8 mouse cellular contexts compared by ENCODE assay signal in genomic region chr19:46056388-46056946, GRCm38 (mm10). TPM values are rescaled to one million over a fixed set of nuclear protein-coding genes. Genes with fewer than 3 reads are reported as not detected.
DNase-seq lines count a peak whose midpoint lies in the region; ATAC-seq lines count a peak whose summit lies in the region.

No protein-coding gene starts in this region.

- H3K36me3 ChIP-seq in hindbrain, embryonic 11.5 days (ENCODE audit: control insufficient read depth, insufficient read depth, low read length), result no peaks in the 10 kb centered on the region

- H3K4me2 ChIP-seq in hindbrain, embryonic 11.5 days (replicated peaks; ENCODE audit: low read depth, low read length), result peak overlapping the region; percentile 83

- peak overlapping the region; percentile 87 for H3K4me3 ChIP-seq in hindbrain, embryonic 11.5 days (ENCODE audit: low read depth, low read length)

- peak; percentile 96 for DNase-seq in Muller cell, postnatal 12 days (ENCODE audit: inconsistent ontology term)
- peak; percentile 95 for DNase-seq in cerebellum, adult 9-11 months
- DNase-seq in frontal cortex, adult 2 months (ENCODE audit: extremely low spot score in 1 of 2, low spot score in 1 of 2), result peak; percentile 96
- DNase-seq in hindbrain, embryonic 11.5 days (ENCODE audit: low spot score), result peak; percentile 95
- peak; percentile 90 to 93 for DNase-seq in layer of hippocampus, postnatal 10 days (ENCODE audit: low spot score in 2 of 2)
- peak; percentile 97 for DNase-seq in lung, postnatal 10 days
- DNase-seq in ovary, postnatal 36 days (ENCODE audit: low spot score), result peak; percentile 89
- DNase-seq in thymus, postnatal 25 days, result peak; percentile 91

- peak overlapping the region; percentile 75 for H3K27ac ChIP-seq in hindbrain, embryonic 11.5 days (ENCODE audit: low read depth, low read length)

- H3K4me1 ChIP-seq in hindbrain, embryonic 11.5 days (replicated peaks; ENCODE audit: control insufficient read depth, insufficient read depth, low read length), result no peaks in the 10 kb centered on the region

- no peaks in the 10 kb centered on the region for H3K27me3 ChIP-seq in hindbrain, embryonic 11.5 days (ENCODE audit: control insufficient read depth, insufficient read depth, low read length)

- H3K9ac ChIP-seq in hindbrain, embryonic 11.5 days (ENCODE audit: low read depth, low read length), result peak overlapping the region; percentile 79

- ATAC-seq in hindbrain, embryonic 11.5 days (ENCODE audit: low FRiP score), result peak; percentile 95

- under 1% methylated on average over 50 of the region's 52 CpGs for WGBS in hindbrain, embryonic 11.5 days

- no peaks in the 10 kb centered on the region for H3K9me3 ChIP-seq in hindbrain, embryonic 11.5 days (ENCODE audit: control insufficient read depth, low read length)

RNA-seq across cellular contexts. Expression of gene Ldb1, which starts 11.5 kb away (rescaled TPM):
- polyA plus RNA-seq in frontal cortex, adult 2 months (2012; rRNA removed), result 171 and 172 TPM in 2 replicates
- 87.9 and 95.8 TPM in 2 replicates for polyA plus RNA-seq in hindbrain, embryonic 11.5 days (2014; fragmentation: Nextera tagmentation; extraction: Ambion mirVana)
- 100 to 1,000 TPM; 104 to 113 TPM for total RNA-seq in layer of hippocampus, postnatal 10 days (2021)

RNA-seq across cellular contexts. Expression of gene Pprc1, which starts 11.8 kb away (rescaled TPM):
- 15.9 TPM in 2 replicates for polyA plus RNA-seq in frontal cortex, adult 2 months (2012; rRNA removed)
- polyA plus RNA-seq in hindbrain, embryonic 11.5 days (2014; fragmentation: Nextera tagmentation; extraction: Ambion mirVana), result 42.7 and 45.8 TPM in 2 replicates
- total RNA-seq in layer of hippocampus, postnatal 10 days (2021), result 10 to 100 TPM; 34.7 to 36.2 TPM

RNA-seq across cellular contexts. Expression of gene Nolc1, which starts 19.2 kb away (rescaled TPM):
- polyA plus RNA-seq in frontal cortex, adult 2 months (2012; rRNA removed), result 37.1 and 41.8 TPM in 2 replicates
- 102 and 103 TPM in 2 replicates for polyA plus RNA-seq in hindbrain, embryonic 11.5 days (2014; fragmentation: Nextera tagmentation; extraction: Ambion mirVana)
- 10 to 100 TPM; 41.2 to 45.6 TPM for total RNA-seq in layer of hippocampus, postnatal 10 days (2021)

RNA-seq across cellular contexts. Expression of gene Hps6, which starts 53.2 kb away (rescaled TPM):
- polyA plus RNA-seq in frontal cortex, adult 2 months (2012; rRNA removed), result 3.1 and 3.6 TPM in 2 replicates
- polyA plus RNA-seq in hindbrain, embryonic 11.5 days (2014; fragmentation: Nextera tagmentation; extraction: Ambion mirVana), result 1.0 and 1.9 TPM in 2 replicates
- 1 to 10 TPM; 4.6 to 4.7 TPM for total RNA-seq in layer of hippocampus, postnatal 10 days (2021)

RNA-seq across cellular contexts. Expression of gene Armh3, which starts 58.2 kb away (rescaled TPM):
- polyA plus RNA-seq in frontal cortex, adult 2 months (2012; rRNA removed), result 14.9 and 16.2 TPM in 2 replicates
- polyA plus RNA-seq in hindbrain, embryonic 11.5 days (2014; fragmentation: Nextera tagmentation; extraction: Ambion mirVana), result 13.7 and 15.3 TPM in 2 replicates
- total RNA-seq in layer of hippocampus, postnatal 10 days (2021), result 10 to 100 TPM; 21.5 to 26.0 TPM

Comparison
In these comparisons a context has a peak if more than half of its experiments do, and no peak if none do; other contexts are left out.
1. Peak in every context shown above with its lines: DNase-seq, ATAC-seq, H3K4me3 ChIP-seq and H3K27ac ChIP-seq.